Mouse (Mus musculus) lung, postnatal 0 days (tissue): ENCODE data around the gene Fhad1.

ENCODE experiments used
- CTCF ChIP-seq: IDR thresholded peaks from 2 replicates; pipeline ENCODE4 v1.5.1; 2016; ENCODE audit warnings: antibody characterized with exemption, mild to moderate bottlenecking
- EP300 ChIP-seq: IDR thresholded peaks from 2 replicates; pipeline ENCODE4 v1.6.1; 2016; ENCODE audit warnings: antibody characterized with exemption, mild to moderate bottlenecking, control low read depth

- TF ChIP-seq CTCF (no peak), EP300 (no peak)
Measured at GRCm38 (mm10) chr4:141956931-141957330, 58.0 kb downstream of the Fhad1 start.
